ENCODE assay signal across 8 mouse cellular contexts in genomic region chr8:123318467-123318911, GRCm38 (mm10). TPM values are rescaled to one million over a fixed set of nuclear protein-coding genes. Genes with fewer than 3 reads are reported as not detected.
A peak's percentile ranks its signal among the peaks of the same experiment; 100 is the strongest.
DNase-seq lines count a peak whose midpoint lies in the region; ATAC-seq and TF ChIP-seq lines count a peak whose summit lies in the region.

Fanca (minus strand) TSS chr8:123318576.

- WGBS in embryonic facial prominence, embryonic 13.5 days: under 1% methylated on average over 24 of the region's 24 CpGs
- under 1% methylated on average over 24 of the region's 24 CpGs for WGBS in kidney, adult 2 months
- under 1% methylated on average over 24 of the region's 24 CpGs for WGBS in limb, embryonic 12.5 days
- under 1% methylated on average over 24 of the region's 24 CpGs for WGBS in midbrain, embryonic 15.5 days
- under 1% methylated on average over 24 of the region's 24 CpGs for WGBS in spleen, adult 2 months

- peak; percentile 69 for TF ChIP-seq POLR2A in kidney, adult 2 months (IDR thresholded peaks at IDR 0.05; ENCODE audit: low read depth, low read length)
- TF ChIP-seq POLR2A in spleen, adult 2 months (IDR thresholded peaks at IDR 0.05; ENCODE audit: low read depth, low read length): peak; percentile 70

- DNase-seq in 3134 (ENCODE audit: extremely low read depth, insufficient read length, low spot score): peak; percentile 95
- peak; percentile 96 to 98 for DNase-seq in adrenal gland, postnatal 36 days
- peak; percentile 95 to 96 for DNase-seq in heart, adult 18-20 months
- peak; percentile 97 for DNase-seq in kidney, adult 2 months
- DNase-seq in spleen, adult 2 months (ENCODE audit: low read depth in 1 of 2, low spot score in 2 of 2): peak; percentile 86 to 96

- TF ChIP-seq CTCF in kidney, adult 2 months (conservative IDR thresholded peaks at IDR 0.05; ENCODE audit: insufficient read depth, insufficient read length, low read depth, low read length): 0 out of 2 replicates have a peak, but pooled peaks have one; percentile 10
- TF ChIP-seq CTCF in spleen, adult 2 months (IDR thresholded peaks at IDR 0.05; ENCODE audit: extremely low read depth, insufficient read depth, insufficient read length, insufficient replicate concordance): 0 out of 2 replicates have a peak, but pooled peaks have one; percentile 23

- H3K36me3 ChIP-seq in embryonic facial prominence, embryonic 13.5 days: 0 out of 2 replicates have a peak, but pooled peaks cover 3% of the 10 kb centered on the region
- H3K36me3 ChIP-seq in kidney, adult 2 months (ENCODE audit: control insufficient read depth, insufficient read depth, low read length): no peaks in the 10 kb centered on the region
- peaks cover 4% of the 10 kb centered on the region; the same call in 1 of the 2 replicates for H3K36me3 ChIP-seq in limb, embryonic 12.5 days
- H3K36me3 ChIP-seq in midbrain, embryonic 15.5 days (replicated peaks): no peaks in the 10 kb centered on the region
- no peaks in the 10 kb centered on the region for H3K36me3 ChIP-seq in spleen, adult 2 months (ENCODE audit: control insufficient read depth, insufficient read depth, low read length)

- H3K4me1 ChIP-seq in embryonic facial prominence, embryonic 13.5 days: peaks cover 17% of the 10 kb centered on the region
- H3K4me1 ChIP-seq in kidney, adult 2 months (ENCODE audit: control insufficient read depth, insufficient read depth, low read length): peaks cover 4% of the 10 kb centered on the region; the same call in 1 of the 2 replicates
- peaks cover 14% of the 10 kb centered on the region for H3K4me1 ChIP-seq in limb, embryonic 12.5 days (replicated peaks)
- H3K4me1 ChIP-seq in midbrain, embryonic 15.5 days: peaks cover 14% of the 10 kb centered on the region
- H3K4me1 ChIP-seq in spleen, adult 2 months (ENCODE audit: control insufficient read depth, insufficient read depth, insufficient read length): no peaks in the 10 kb centered on the region; the same call in 1 of the 2 replicates

- peak within 1 kb of the TSS; percentile 79 for H3K9ac ChIP-seq in embryonic facial prominence, embryonic 13.5 days
- H3K9ac ChIP-seq in limb, embryonic 12.5 days (replicated peaks): peak within 1 kb of the TSS; percentile 68
- H3K9ac ChIP-seq in midbrain, embryonic 15.5 days: peak within 1 kb of the TSS; percentile 47

- no peaks in the 10 kb centered on the region for H3K9me3 ChIP-seq in embryonic facial prominence, embryonic 13.5 days
- H3K9me3 ChIP-seq in limb, embryonic 12.5 days: no peaks in the 10 kb centered on the region
- no peaks in the 10 kb centered on the region for H3K9me3 ChIP-seq in midbrain, embryonic 15.5 days

- H3K27ac ChIP-seq in embryonic facial prominence, embryonic 13.5 days: no peak within 1 kb of the TSS
- peak within 1 kb of the TSS; percentile 65 for H3K27ac ChIP-seq in kidney, adult 2 months (ENCODE audit: insufficient read depth, low read depth, low read length)
- H3K27ac ChIP-seq in limb, embryonic 12.5 days: no peak within 1 kb of the TSS
- no peak within 1 kb of the TSS for H3K27ac ChIP-seq in midbrain, embryonic 15.5 days
- no peak within 1 kb of the TSS for H3K27ac ChIP-seq in spleen, adult 2 months (ENCODE audit: insufficient read depth, low read length)

- H3K27me3 ChIP-seq in embryonic facial prominence, embryonic 13.5 days: no peaks in the 10 kb centered on the region
- H3K27me3 ChIP-seq in kidney, adult 2 months (replicated peaks; ENCODE audit: control insufficient read depth, insufficient read depth, low read length): no peaks in the 10 kb centered on the region
- H3K27me3 ChIP-seq in limb, embryonic 12.5 days: no peaks in the 10 kb centered on the region
- no peaks in the 10 kb centered on the region for H3K27me3 ChIP-seq in midbrain, embryonic 15.5 days (replicated peaks)
- H3K27me3 ChIP-seq in spleen, adult 2 months (ENCODE audit: control insufficient read depth, insufficient read depth, low read length): no peaks in the 10 kb centered on the region

- peak within 1 kb of the TSS; percentile 89 for H3K4me2 ChIP-seq in embryonic facial prominence, embryonic 13.5 days
- peak within 1 kb of the TSS; percentile 80 for H3K4me2 ChIP-seq in limb, embryonic 12.5 days
- peak within 1 kb of the TSS; percentile 98 for H3K4me2 ChIP-seq in midbrain, embryonic 15.5 days

- peak; percentile 97 for ATAC-seq in embryonic facial prominence, embryonic 13.5 days (ENCODE audit: insufficient number of reproducible peaks, insufficient read depth, low FRiP score, low TSS enrichment, low read depth)
- ATAC-seq in limb, embryonic 12.5 days (ENCODE audit: insufficient number of reproducible peaks, insufficient read depth, low FRiP score, low TSS enrichment, low read depth): peak; percentile 98
- peak; percentile 98 for ATAC-seq in midbrain, embryonic 15.5 days (replicated peaks)

- peak within 1 kb of the TSS; percentile 67 for H3K4me3 ChIP-seq in embryonic facial prominence, embryonic 13.5 days
- peak within 1 kb of the TSS; percentile 51 for H3K4me3 ChIP-seq in kidney, adult 2 months (ENCODE audit: insufficient read depth, low read depth, low read length)
- H3K4me3 ChIP-seq in limb, embryonic 12.5 days (replicated peaks): peak within 1 kb of the TSS; percentile 66
- peak within 1 kb of the TSS; percentile 52 for H3K4me3 ChIP-seq in midbrain, embryonic 15.5 days
- peak within 1 kb of the TSS; percentile 75 for H3K4me3 ChIP-seq in spleen, adult 2 months (ENCODE audit: extremely low read depth, insufficient read depth, insufficient read length)

RNA-seq across cellular contexts. Expression of gene Fanca, which starts in this region (rescaled TPM):
- 10 to 100 TPM in 1 of 2 experiments, 1 to 10 TPM in 1; 1.9 to 10.5 TPM for total RNA-seq in adrenal gland, postnatal 36 days (2021)
- 27.2 and 28.8 TPM in 2 replicates for polyA plus RNA-seq in embryonic facial prominence, embryonic 13.5 days (2015; fragmentation: Nextera tagmentation; extraction: Ambion mirVana)
- total RNA-seq in heart, adult 18-20 months (2021): 1 to 10 TPM; 4.5 to 8.4 TPM
- 15.9 and 19.2 TPM in 2 replicates for polyA plus RNA-seq in kidney, adult 2 months (2012; rRNA removed)
- 37.0 and 40.0 TPM in 2 replicates for polyA plus RNA-seq in limb, embryonic 12.5 days (2016; fragmentation: Nextera tagmentation; extraction: Ambion mirVana)
- polyA plus RNA-seq in midbrain, embryonic 15.5 days (2015; fragmentation: Nextera tagmentation; extraction: Ambion mirVana): 6.4 and 9.8 TPM in 2 replicates
- polyA plus RNA-seq in spleen, adult 2 months (2012; rRNA removed): 55.7 and 76.1 TPM in 2 replicates
